Mouse (Mus musculus) liver, postnatal 0 days (tissue): Measurements from ENCODE around the gene Zfp712. TPM values are rescaled to one million over a fixed set of nuclear protein-coding genes. Genes with fewer than 3 reads are reported as not detected.

Experiments
- ATAC-seq: fragments of 200-750 bp; cut with Nextera tagmentation; 2 replicates; pipeline ENCODE4 v1.8.0; 2017; ENCODE audit warnings: mild to moderate bottlenecking, moderate library complexity
- DNase-seq: peaks from one replicate; pipeline ENCODE4 v3.0.0-alpha.2; 2016
- H3K27ac ChIP-seq: fragments of 300-500 bp; sonication (generic); 2 replicates; pipeline ENCODE4 v1.5.1; 2014; ENCODE audit warnings: antibody characterized with exemption, moderate library complexity, mild to moderate bottlenecking, low read depth
- H3K27me3 ChIP-seq: fragments of 300-500 bp; sonication (generic); 2 replicates; pipeline ENCODE4 v1.6.1; 2014; ENCODE audit warnings: low read length, control low read depth, mixed read lengths; ENCODE audit not compliant: insufficient read depth
- H3K36me3 ChIP-seq: fragments of 300-500 bp; sonication (generic); replicated peaks from 2 replicates; pipeline ENCODE4 v1.6.1; 2014; ENCODE audit warnings: mild to moderate bottlenecking, control low read depth, low read length, moderate library complexity, mixed read lengths; ENCODE audit not compliant: insufficient read depth
- H3K4me1 ChIP-seq: fragments of 300-500 bp; sonication (generic); 2 replicates; pipeline ENCODE4 v1.6.1; 2014; ENCODE audit warnings: antibody characterized with exemption, mild to moderate bottlenecking, control low read depth; ENCODE audit not compliant: insufficient read depth
- H3K4me2 ChIP-seq: fragments of 300-500 bp; sonication (generic); 2 replicates; pipeline ENCODE4 v1.6.1; 2014; ENCODE audit warnings: low read depth, mild to moderate bottlenecking, low read length, moderate library complexity, mixed read lengths
- H3K4me3 ChIP-seq: fragments of 300-500 bp; sonication (generic); 2 replicates; pipeline ENCODE4 v1.5.1; 2014; ENCODE audit warnings: low read depth, low read length
- H3K9ac ChIP-seq: fragments of 300-500 bp; sonication (generic); replicated peaks from 2 replicates; pipeline ENCODE4 v1.6.1; 2014; ENCODE audit warnings: mild to moderate bottlenecking, moderate library complexity
- H3K9me3 ChIP-seq: fragments of 300-500 bp; sonication (generic); 2 replicates; pipeline ENCODE4 v1.6.1; 2016; ENCODE audit warnings: mild to moderate bottlenecking, control low read depth, low read length, mixed read lengths
- CTCF ChIP-seq: sonication (generic); IDR thresholded peaks from 2 replicates; pipeline ENCODE4 v1.5.1; 2016; ENCODE audit warnings: antibody characterized with exemption, low read depth
- EP300 ChIP-seq: IDR thresholded peaks from 2 replicates; pipeline ENCODE4 v1.6.1; 2016; ENCODE audit warnings: antibody characterized with exemption, low read depth, mild to moderate bottlenecking
- WGBS: fragments of 180-500 bp; shearing (Covaris S2); extraction: QIAGEN DNeasy Blood & Tissue Kit; methylation state at CpG from one replicate; pipeline ENCODE4 v1.1.7; 2014; ENCODE audit not compliant: insufficient replicate concordance; 5-methylcytosine and 5-hydroxymethylcytosine counted together
- polyA plus RNA-seq: library from polyadenylated mRNA; unstranded; fragments of >200 nt; fragmentation: Nextera tagmentation; extraction: Ambion mirVana; gene quantifications from 2 replicates; pipeline ENCODE4 v1.2.1, GENCODE M21; 2015

The Zfp712 gene
- polyA plus RNA-seq, 1 experiment from 2014 or later = 0.59 TPM

- Histone ChIP-seq H3K4me2 (peak overlapping the region; percentile 90), H3K36me3 (no peaks in the 10 kb centered on the region), H3K27me3 (no peaks in the 10 kb centered on the region), H3K4me1 (peaks cover 5% of the 10 kb centered on the region; the same call in 1 of the 2 replicates), H3K4me3 (peak overlapping the region; percentile 83), H3K27ac (peak overlapping the region; percentile 90), H3K9me3 (no peaks in the 10 kb centered on the region), H3K9ac (peak overlapping the region; percentile 70)
- ATAC-seq = peak; percentile 30
- 6% methylated on average over 12 of the region's 12 CpGs for WGBS
- TF ChIP-seq EP300 (no peak), CTCF (no peak)
- DNase-seq = no peak
Observed at GRCm38 (mm10) chr13:67060161-67060785, 697 bp downstream of the Zfp712 start.

Other genes starting within 250 kb of the Zfp712 start
- 0.33 and 0.41 TPM in 2 replicates for gene Gm10767, start 156.3 kb downstream of the Zfp712 start, polyA plus RNA-seq
- gene Zfp708, start 36.8 kb upstream of the Zfp712 start, polyA plus RNA-seq = 0.66 and 0.78 TPM in 2 replicates
- 1.4 and 2.2 TPM in 2 replicates for gene Gm28557, start 47.4 kb upstream of the Zfp712 start, polyA plus RNA-seq
- gene Rslcan18, start 55.1 kb upstream of the Zfp712 start, polyA plus RNA-seq = 0.13 and 0.18 TPM in 2 replicates
- 0.40 and 0.56 TPM in 2 replicates for gene Zfp759, start 60.5 kb upstream of the Zfp712 start, polyA plus RNA-seq
- gene Rsl1, start 112.0 kb upstream of the Zfp712 start, polyA plus RNA-seq = 2.0 and 2.1 TPM in 2 replicates
- 0.43 and 0.53 TPM in 2 replicates for gene Zfp455, start 133.3 kb upstream of the Zfp712 start, polyA plus RNA-seq
- 0.30 and 0.40 TPM in 2 replicates for gene Zfp458, start 217.3 kb upstream of the Zfp712 start, polyA plus RNA-seq
- 0.19 and 0.39 TPM in 2 replicates for gene Zfp457, start 245.3 kb upstream of the Zfp712 start, polyA plus RNA-seq